Mouse (Mus musculus) kidney, adult 2 months (tissue): Measurements from ENCODE around the gene Dnase1l2.

Experiments
- CTCF ChIP-seq: fragments of 200-500 bp; conservative IDR thresholded peaks from 2 replicates; pipeline ENCODE4 v1.5.1; 2011; ENCODE audit warnings: low read depth, mild to moderate bottlenecking, control low read depth, low read length, moderate library complexity, mixed read lengths; ENCODE audit not compliant: insufficient read depth, insufficient read length
- POLR2A ChIP-seq: fragments of 200-500 bp; IDR thresholded peaks from one replicate; pipeline ENCODE4 v1.6.1; 2011; ENCODE audit warnings: low read depth, low read length, control low read depth

GRCm38 (mm10) chr17:24462932-24463331 is 20.0 kb upstream of the Dnase1l2 start:
- TF ChIP-seq CTCF: no peak
- no peak for TF ChIP-seq POLR2A
